Mouse (Mus musculus) 416B (cell line): ENCODE results near the gene Slc43a2.
"Not testable (repeated sequence)": the region's sequence is repeated elsewhere in the genome, so short reads cannot be mapped to it uniquely, and the experiment has no call there.

Source experiments
- DNase-seq: peaks from one replicate; pipeline ENCODE4 v3.0.0; 2011; ENCODE audit warnings: low read depth

Slc43a2 gene

DNA sequence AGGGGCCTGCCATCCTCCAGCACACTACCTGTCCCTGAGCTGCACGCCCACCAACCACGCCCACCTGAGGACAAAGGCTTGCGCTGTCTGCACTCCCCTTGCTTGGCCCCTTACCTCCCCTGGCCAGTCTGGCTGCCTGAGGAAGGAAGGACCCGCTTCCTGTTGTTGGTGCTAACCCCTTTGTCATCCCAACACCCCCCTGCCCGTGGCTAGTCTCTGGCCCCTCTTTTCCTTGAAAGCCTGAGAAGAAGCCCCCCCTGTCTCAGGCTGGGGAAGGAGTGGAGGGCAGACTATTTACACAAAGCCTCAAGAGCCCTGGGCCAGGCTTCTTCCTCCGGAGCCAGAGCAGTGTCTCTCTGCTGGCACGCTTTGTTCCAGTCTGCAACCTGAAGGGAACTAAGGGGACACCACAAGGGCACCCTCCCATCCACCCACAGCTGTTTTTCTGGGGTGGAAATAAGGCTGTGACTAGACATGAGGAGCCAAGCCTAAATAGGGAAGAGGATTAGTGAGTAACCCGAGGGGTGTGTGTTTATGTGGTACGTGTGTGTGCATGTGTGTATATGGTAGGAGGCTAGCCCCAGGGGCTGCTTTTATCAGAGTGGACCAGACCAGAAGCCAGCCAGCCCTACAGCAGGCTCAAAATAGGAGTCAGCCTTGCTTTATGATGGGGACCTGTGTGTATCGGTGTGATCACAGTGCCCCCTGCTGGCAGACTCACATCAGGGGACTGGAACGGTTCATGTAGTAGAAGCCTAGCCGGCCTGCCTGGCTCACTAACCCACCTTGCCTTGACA, 41.6 kb downstream of the Slc43a2 start:
- peak; percentile 97 for DNase-seq

DNA sequence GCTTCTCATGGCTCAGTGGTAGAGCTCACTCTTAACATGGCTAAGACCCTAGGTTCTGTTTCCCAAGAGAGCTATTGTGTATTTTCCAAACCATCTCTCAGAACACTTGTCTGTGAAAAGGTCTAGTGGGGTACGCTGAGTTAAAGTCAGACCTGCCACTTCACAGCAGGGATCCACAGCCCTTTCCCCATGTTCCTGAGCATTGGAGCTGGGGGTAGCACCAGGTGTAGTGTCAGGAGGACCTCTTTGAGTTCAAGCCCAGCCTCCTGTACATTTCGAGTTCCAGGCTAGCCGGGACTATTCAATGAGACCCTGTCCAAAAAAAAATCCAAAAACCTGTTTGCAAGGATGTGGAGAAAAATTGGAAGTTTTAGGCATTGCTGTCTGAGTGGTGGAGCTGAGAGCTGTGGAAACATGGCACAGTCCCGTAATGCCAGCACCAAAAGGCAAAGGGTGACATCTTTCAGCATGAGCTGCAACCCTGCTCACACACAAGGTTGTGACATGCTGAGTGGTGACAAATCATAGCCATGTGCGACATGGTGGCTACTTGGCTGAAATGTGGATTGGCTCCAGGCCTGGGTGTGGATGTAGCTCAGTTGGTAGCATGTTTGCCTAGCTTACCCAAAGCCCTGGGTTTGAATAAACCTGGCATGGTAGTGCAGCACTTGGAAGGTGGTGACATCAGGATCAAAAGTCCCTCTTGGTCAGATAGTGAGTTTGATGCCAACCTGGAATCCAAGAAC, 43.1 kb downstream of the Slc43a2 start:
- DNase-seq = no peak

DNA sequence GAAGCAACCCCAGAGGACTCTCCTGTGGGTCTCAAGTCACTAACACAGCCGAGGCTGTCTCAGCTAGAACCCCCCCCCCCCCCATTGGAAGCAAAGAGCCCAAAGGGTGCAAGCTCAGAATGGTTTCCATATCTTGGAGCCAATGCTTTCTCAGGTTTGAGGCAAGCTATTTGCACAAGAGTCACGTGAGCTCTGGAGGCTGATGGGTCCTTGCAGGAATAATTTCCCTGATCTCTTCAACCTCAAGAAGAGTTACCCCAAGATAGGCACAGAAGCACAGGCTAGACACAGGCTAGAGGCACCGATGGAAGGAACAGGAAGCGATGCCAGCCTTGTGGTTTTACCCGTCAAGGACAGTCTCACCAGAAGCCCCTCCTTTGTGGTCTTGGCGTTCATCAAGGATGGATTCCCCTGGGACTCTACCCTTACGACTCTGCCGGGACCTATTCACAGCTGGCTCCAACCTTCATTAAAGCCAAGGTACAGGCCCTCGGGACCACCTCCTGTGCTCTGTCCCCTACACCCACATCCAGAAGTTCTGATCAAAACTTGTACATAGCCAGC, 44.1 kb downstream of the Slc43a2 start:
- peak; percentile 65 for DNase-seq

DNA sequence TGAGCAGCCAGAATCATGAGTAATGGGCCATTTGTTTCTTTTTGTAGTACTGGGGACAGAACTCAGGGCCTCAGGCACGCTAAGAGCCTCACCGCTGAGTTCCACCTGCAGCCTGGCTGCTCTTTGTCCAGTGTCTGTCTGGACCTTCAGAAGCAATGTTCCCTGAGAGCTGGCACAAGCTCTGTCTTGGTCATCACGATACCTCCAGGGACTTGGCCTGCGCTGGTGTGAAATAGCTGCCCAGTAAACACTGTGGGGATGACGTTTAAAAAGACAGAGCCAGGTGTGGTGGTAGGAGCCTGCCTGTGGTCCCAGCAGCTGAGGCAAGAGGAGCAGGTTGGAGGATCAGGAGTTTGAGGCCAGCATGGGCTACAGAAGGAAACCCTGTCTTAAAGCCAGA, 47.1 kb downstream of the Slc43a2 start:
- no peak for DNase-seq

DNA sequence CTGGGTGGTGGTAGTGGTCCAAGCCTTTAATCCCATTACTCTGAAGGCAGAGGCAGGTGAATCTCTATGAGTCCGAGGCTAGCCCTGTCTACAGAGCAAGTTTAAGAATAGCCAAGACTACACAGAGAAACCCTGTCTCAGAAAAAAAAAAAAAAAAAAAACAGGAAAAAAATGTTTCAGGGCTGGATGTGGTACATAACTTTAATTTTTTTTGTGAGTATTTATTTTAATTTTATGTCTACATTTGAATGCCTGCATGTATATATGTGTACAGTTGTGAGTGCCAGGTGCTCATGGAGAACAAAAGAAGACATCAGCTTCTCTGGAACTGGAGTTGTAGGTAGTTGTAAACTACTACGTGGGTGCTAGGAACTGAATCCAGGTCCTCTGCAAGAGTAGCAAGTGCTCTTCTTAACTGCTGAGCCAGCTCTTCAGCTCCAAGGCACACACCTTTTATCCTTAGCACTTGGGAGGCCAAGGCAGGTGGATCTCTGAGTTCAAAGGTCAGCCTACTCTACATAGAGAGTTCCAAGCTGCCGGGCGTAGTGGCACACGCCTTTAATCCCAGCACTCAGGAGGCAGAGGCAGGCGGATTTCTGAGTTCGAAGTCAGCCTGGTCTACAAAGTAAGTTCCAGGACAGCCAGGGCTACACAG, 50.1 kb downstream of the Slc43a2 start:
- DNase-seq = no peak

DNA sequence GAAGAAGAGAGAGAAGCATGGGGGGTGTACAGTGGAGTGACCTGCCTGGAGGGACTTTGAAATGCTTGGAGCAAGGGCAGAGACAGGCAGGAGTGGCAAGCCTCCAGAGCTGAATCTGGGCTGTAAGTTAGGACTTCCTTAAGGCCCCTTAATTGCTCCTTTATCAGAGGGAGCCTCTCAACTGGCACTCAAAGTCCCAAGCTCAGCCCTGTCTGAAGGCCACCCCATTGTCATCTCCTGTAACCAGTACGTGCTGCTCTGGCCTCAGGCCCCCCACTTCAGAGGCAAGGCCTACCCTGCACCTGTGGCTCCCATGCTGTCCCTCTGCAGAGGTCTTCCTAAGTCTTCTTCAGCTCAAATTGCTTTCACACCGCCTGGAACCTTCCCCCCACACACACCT, 52.0 kb downstream of the Slc43a2 start:
- DNase-seq = no peak

DNA sequence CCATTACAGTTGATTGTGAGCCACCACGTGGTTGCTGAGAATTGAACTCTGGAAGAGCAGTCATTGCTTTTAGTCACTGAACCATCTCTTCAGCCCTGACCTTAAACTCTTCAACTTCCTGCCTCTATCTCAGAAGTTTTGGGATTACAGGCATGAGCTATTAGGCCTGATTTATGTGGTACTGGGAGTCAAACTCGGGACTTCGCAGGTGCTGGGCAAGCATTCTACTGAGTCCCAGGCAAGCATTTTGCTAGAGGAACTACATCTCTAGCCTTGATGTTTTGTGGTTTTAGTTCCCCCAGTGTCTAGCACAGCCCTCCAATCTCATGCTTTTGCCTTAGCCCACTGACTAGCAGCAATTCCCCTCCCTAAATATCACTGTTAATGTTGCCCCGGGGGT, 53.6 kb downstream of the Slc43a2 start:
- no peak for DNase-seq

DNA sequence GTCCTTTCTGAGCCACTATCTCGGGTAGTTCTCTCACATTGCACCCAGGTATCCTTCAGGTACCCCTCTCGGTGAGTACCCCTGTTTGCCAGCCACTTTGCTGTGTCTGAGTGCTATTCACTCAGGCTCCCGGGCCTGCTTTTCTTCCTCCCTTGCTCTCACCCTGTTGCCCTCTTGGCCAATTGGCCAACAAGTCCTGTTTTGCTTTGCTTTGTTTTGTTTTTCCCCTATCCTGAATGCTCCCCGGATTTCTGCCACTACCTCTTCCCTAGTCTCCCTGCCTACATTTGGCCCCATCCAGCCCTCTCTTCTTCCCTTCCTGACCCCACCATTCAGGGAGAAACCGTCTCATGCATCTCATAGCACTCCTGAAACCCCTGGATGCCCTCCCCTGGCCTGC, 54.5 kb downstream of the Slc43a2 start:
- no peak for DNase-seq

DNA sequence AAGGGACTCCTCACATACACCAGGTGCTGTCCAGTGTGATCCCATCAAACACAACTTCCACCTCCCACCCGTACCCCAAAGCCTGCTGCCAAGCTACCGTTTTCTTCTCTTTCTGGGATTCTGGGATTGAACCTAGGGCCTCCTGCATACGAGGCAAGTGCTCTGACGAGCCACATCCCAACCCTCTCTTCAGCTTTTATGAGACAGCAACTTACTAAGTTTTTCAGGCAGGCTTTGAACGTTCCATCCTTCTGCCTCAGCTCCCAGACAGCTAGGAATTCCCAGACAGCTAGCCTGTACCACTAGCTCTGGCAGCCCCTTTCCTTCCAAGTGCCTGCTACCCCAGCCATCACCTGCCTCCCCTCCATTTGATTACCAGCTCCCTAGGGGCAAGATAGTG, 55.5 kb downstream of the Slc43a2 start:
- DNase-seq = no peak

DNA sequence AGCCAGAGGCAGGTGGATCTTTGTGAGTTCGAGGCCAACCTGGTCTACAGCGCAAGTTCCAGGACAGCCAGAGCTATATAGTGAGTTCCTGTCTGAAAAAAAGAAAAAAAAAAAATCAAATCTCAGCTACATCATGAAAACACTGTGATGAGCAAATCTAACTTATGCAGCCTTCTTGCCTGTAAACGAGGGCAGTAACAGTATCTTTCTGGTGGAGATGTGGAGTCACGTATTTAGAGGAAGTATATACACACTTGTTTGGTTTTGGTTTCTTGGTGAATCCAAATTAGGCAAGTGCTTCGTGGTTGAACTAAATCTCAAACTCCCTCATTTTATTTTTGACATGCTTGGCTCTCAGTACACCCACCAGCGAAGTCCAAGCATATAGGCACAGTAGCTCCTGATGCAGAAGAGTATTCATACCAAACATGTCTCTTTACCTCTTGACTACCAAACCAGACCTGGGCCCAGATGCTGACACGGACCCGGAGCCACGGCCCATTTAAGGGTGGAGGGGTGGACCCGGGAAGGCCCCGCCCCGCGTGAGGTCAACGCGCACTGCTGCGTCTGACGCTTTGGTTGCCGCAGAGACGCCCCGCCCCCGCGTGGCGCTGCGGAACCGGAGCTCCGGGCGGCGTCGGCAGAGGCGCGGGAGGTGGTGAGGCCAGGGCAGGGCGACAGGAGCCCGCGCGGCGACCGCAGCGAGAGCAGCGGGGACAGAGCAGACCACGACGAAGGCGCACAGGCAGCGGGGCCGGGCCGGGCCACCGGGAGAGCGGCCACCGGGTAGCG, 56.2 kb downstream of the Slc43a2 start, which contains the start of gene Pitpna:
Gene Pitpna, plus strand, starts transcription at position 605 of the 792 bp plus-strand sequence.
- peak; percentile 94 for DNase-seq

DNA sequence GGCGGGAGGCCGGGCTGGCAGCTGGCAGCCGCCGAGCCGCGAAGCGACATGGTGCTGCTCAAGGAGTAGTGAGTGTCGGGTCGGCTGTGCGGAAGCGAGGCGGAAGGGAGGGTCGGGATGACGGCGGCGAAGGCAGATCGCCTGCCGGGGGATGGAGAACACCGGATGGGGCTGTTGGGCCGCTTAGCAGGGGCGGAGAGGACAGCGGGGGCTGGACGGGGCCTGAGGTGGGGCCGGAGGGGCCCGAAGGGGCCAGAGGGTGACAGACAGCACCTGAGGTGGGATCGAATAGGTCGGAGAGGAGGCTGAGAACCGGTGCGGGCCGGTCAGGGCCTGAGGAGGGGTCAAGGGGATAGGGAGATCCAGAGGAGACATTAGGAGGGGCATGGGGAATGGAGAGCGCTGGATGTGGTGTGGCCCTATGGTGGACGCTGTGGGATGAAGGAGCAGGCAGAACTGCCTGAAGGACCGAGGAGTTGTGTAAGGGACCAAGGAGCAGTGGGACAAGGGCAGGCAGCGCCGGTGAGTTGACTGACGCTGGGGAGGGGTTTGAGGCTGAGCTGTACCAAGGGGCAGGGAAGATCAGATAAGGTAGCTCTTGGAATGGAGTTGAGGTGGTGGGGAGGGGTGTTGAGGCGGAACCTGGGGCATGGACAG, 56.9 kb downstream of the Slc43a2 start:
- peak; percentile 36 for DNase-seq

DNA sequence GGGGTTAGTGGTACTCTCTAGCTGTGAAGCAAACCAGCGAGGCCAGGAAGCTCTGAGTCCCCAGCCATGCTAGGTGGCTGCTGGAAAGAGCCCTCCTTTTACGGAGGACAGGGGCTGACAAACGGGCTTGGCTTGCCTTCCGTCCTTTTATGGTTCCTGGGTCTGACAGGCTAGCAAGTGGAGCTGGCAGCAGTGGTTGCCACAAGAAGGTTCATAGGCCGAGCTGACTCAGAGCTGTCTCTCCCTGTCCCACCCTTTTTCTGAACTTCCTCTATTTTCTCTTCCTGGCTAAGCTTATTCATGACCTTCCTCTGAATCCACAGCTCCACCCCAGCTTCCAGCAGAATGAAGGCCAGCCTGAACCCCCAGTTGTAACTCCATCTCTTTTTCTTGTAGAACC, 61.1 kb downstream of the Slc43a2 start:
- DNase-seq = peak; percentile 88

DNA sequence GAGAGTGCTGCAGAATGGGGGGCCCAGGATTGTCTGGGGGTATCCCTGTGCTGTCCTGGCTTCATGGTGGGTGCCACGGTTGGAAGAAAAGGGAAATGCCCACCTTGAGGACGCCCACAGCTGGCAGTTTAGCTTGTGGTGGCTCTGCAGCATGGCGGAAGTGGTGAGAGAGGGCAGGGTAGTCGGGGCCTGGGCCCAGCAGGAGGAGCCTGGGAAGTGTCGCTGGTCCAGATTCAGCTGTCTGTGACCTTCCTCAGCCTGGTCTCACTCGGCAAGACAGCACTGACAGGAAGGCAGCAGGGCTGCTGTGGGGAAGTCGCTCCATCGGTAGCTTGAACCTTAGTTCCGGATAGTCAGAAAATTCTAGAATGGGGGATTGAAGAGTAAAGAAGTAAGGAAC, 62.9 kb downstream of the Slc43a2 start:
- DNase-seq = no peak

DNA sequence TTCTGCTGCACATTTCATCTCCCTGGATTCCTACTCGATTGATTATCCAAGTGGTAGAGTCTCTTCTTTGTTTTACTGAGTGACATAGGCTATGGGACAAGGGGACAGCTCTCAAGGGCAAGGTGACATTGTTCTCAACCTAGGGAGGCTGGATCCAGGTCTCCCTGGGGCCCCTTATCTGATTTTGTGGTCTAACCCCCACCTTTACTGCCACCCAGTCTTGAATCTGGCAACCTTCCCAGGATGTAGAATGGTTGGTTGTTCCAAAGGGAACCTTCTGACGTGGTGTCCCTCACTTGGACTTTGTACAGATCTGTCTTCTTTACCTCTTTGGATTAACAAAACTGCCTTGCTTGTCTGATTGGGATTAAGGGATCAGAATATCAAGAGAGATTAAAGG, 63.9 kb downstream of the Slc43a2 start:
- no peak for DNase-seq

DNA sequence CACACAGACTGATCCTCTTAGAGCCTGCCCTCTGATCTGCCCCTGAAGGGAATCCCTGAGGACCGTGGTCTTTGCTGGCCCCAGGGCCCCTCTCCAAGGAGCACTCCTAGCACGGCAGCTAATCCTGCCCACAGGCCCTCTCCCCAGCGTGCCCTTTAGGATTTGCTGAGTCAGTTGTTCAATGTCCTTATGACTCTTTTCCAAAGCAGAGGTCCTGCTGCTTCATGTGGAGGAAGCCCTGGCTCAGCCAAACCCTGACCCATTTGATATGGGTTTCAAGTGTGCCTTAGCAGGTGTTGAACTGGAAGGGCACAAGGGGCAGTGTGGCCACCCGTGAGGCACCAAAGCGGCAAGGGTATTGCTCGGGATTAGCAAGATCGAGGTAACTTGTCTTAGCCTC, 64.3 kb downstream of the Slc43a2 start:
- no peak for DNase-seq

DNA sequence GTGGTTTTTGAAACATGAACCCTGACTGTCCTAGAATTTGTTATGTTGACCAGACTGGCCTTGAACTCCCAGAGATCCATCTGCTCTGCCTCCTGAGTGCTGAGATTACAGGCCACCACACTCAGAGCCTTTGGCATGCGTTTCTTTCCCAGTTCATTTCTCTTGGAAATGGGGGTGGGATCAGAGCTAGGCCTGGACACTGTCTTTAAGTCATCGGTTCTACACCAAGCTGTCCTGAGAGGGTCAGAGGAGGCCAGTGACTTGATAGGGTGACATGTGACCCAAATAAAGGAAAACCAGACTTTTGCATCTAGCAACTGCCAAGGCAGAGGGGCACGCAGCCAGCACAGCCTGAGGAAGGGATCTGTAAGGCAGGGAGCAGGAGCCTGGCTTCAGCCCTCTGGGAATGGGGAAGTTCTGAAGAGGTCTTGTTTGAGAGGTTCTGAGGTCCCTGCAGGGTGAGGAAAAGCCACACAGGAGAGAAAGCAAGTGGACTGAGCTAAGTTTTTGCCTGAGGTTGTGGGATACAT, 65.3 kb downstream of the Slc43a2 start:
- DNase-seq = peak; percentile 49

DNA sequence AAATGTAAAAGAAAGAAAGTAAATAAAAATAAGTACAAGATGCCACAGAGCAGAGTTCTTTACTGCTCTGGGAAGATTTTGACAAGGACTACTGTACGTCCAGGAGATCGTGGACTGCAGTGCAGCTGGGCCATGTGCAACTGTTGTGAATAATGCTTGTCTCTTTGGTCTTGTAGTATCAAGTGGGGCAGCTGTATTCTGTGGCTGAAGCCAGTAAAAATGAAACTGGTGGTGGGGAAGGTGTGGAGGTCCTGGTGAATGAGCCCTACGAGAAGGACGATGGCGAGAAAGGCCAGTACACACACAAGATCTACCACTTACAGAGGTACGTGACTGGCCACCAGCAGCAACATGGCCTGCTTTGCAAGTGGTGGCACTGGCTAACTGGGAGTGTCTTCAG, 66.5 kb downstream of the Slc43a2 start:
- DNase-seq = no peak

DNA sequence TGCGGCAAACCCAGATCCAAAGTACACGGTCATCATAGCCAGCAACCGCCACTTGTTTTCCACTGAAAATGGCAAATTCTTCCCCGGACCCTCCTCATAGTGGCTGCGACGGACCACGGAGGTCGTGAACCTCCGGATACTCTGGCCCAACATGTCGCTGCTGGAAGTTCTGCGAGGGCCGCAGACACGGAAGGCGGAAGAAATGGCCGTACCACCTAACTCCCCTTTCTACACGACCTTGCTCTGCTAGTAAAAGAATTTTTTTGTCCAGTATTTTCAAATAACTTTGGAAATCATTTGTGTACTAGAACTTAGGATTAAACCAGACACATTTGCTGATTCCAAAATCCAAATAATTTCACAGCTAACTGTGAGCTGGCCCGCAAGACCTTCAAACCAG, 68.3 kb downstream of the Slc43a2 start:
- not testable (repeated sequence) for DNase-seq

DNA sequence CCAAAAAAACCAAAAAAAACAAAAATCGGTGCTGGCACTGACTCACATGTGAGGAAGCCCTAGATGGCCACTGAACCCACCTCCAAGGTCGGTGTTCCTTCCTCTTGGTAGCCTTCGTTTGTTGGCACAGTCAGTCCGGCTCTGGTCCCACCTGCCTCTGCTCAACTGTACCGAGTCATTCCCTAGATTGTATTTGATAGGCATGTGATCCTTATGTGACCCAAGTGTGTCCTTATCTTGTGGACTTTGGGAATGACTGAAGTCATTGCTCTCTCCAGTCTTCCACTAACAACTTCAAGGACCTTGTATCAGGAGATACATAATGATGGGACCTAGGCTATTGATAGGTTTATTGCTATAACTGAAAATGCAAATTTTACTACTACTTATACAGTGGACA, 73.3 kb downstream of the Slc43a2 start:
- DNase-seq = no peak

DNA sequence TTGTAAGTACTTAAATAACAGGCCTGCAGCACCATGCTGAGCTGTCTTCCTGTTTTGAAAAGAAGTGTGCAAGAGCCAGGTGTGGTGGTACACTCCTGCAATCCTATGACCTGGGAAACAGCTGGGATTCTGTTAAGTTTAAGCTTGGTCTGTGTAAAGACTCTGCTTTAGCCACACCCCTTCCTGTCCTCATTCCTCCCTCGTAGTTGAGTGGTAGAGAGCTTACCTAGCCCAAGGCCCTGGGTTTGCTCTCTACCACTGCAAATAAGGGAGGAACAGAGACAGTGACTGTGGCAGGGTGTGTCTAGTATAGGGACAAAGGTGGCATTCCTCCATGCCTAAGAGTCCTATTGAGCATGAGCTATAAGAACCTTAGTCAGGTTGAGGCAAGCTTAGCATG, 73.8 kb downstream of the Slc43a2 start:
- DNase-seq = no peak

DNA sequence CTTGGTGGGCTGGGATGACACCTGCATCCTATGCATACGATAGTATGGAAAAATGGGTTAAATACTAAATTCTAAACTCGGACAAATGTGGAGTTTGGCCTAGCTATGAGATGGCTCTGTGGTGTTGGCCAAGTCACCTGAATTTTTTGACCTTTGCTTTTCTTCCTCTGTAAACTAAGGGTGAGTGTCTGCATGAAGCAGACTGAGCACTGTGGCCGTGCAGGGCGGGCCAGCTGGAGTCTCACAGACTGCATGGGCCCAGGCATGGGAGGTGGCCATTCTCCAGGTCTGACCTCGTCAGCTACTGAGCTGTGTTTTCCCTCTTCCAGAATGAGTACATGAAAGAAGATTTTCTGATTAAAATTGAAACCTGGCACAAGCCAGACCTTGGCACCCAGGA, 77.3 kb downstream of the Slc43a2 start:
- DNase-seq = no peak
